Mouse (Mus musculus): ENCODE measurements at regions not wholly inside any gene's neighbourhood (a gene's known extent, or its start where the extent isn't known, plus 50 kb on each side); places are given as distances from the start of the nearest gene placed in this dataset.

DNA sequence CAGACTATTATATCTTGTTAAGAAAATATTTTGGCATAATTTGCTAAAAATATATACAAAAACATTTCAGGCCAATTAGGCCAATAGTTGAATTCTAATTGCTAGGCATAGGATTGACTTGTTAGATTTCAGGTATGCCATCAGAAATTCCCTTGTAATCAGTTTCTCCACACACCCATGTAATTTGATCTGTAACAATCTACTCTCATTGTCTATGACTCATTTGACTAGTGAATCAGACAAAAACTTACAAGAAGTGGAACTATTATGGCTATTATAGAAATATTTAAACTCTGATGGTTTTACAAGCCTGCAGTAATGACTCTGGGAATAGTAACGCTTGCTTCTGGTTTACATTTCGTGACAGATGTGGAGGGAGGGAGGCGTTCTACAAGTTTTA lies 338.9 kb upstream of the Ptbp2 start:
- DNase-seq (ENCODE audit: low read depth, low spot score), result no peak

DNA sequence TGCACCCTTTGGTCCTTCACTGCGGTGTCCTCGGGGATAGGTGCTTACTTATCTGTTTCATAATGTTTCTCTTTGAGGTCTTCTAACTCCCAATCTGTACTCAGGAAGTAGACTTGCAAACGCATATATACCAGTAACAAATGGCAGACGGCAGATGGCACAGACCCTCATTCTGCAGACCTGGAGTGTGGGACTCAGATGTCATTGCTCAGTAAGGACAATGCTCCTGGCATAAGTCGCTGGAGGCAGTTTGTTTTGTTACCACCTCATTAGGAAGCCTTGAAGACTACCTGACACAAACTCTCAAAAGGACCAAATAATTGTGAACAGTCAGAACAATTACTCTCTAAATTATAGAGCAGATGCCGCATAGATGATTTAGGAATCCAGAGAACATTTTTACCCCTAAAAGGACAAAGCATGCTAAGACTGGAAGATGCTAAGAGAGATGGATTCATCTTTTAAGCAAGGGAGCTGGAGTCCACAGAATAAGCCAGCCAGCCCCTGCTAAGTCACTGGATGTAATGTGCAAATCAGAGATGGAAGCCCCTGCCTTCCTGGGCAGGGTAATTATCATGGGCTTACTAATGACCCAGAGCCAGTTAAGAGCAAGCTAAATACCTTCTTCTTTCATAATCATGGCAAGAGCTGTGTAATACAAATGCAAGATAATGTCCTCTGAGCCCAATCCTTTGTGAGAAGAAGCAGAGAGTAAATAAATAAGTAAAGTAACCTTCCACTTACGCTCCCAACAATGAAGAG lies 299.1 kb upstream of the Ptbp2 start:
- no peak for DNase-seq (ENCODE audit: low read depth, low spot score)

DNA sequence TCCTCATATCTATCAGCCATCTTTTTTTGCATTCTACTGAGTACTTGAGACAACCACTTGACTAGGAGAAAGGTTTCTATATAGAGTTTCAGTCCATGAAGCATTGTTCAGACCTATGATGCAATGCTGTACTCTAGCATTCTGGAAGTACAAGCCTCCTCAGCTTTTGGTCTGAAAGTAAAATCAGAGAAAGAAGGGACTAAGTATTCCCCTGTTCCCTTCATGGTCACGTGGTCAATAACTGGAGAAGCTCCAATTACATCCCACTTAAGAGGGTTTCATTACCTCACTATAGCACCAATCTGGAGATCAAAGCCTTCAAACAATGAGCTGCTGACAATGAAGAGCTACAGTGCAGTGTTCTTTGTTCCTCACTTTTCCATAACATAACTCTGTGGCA lies 289.3 kb upstream of the Ptbp2 start:
- no peak for DNase-seq (ENCODE audit: low read depth, low spot score)

DNA sequence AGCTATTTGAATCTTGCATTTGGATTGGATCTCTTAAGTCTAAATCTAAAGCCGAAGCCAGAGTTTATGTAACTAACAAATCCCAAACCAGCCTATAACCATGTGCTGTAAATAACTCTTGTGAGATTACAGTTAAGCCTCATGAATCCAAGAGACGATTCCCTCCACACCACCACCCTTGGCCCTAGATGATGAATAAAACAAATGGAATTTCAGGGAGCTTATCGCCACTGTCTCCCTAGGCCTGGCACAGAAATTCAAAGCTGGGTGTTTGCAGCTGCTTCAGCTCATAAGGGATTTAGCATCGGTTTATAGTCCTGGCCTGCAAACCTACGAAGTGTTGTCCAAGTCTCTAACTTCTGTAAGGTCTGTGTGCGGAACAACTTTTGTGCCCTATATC lies 281.4 kb upstream of the Ptbp2 start:
- DNase-seq (ENCODE audit: low read depth, low spot score), result no peak

DNA sequence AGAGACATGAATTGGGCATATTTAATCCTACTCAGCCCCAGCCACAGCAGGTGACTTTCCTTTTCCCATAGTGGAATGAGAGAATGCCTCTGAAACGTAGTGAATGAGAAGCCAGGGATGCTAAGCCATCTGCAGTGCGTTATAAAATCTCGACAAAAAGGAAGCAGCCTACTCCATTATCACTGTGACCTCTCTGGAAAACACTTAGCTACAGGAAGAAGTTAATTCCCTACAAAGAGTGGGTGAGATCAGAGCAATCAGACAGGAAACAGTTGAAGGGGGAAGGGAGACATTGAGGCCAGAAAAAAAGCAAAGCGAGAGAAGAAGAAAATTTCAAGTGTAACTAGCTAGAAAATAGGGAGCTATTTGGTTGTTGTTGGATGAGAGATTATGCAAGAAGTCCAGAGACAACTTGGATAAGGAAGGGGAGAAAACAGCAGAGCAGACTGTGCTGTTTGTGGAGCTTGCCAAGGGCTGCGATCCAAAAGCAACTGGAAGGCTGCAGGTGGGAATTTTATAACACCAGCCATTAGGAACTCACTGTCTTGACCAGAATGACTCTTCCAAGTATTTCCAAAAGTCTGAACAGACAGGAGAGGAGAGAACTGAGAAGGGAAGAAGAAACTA lies 280.7 kb upstream of the Ptbp2 start:
- DNase-seq (ENCODE audit: low read depth, low spot score), result no peak

DNA sequence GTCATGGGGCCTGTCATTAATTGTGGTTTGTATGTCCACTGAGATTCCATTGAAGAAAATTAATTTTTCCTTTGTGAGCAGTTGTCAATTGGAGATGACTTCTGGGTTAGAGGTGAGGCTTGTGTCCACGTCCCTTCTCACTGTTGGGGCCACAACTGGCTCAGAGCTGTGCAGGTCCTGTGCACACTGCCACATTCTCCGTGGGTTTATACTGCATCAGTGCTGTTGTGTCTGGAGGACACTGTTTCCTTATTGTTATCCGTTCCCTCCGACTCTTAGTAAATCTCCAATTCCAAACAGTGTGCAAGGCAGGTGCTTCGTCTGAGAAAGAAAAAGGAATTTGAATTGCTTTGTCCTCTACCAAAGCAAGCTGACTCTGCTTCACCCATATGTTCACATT lies 278.0 kb upstream of the Ptbp2 start:
- no peak for DNase-seq (ENCODE audit: low read depth, low spot score)

DNA sequence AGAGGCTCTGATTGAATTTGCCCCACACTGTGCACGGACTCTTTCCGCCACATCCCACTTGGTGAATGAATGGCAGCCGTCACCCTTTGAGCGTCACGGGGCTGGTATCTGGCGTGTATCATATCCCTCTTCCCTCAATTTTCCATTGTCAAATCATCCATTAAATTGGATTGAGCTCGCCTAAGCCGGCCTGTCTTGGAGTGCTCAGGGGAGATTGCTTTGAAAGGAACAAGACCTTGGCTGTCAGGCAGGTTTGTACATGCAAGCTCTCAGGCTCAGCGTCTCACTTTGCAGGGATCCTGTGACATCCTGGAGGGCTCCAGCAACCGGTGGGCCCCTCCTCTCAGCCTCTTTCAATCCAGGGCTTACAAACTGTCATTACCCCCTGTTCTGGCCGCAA lies 275.7 kb upstream of the Ptbp2 start:
- no peak for DNase-seq (ENCODE audit: low read depth, low spot score)

DNA sequence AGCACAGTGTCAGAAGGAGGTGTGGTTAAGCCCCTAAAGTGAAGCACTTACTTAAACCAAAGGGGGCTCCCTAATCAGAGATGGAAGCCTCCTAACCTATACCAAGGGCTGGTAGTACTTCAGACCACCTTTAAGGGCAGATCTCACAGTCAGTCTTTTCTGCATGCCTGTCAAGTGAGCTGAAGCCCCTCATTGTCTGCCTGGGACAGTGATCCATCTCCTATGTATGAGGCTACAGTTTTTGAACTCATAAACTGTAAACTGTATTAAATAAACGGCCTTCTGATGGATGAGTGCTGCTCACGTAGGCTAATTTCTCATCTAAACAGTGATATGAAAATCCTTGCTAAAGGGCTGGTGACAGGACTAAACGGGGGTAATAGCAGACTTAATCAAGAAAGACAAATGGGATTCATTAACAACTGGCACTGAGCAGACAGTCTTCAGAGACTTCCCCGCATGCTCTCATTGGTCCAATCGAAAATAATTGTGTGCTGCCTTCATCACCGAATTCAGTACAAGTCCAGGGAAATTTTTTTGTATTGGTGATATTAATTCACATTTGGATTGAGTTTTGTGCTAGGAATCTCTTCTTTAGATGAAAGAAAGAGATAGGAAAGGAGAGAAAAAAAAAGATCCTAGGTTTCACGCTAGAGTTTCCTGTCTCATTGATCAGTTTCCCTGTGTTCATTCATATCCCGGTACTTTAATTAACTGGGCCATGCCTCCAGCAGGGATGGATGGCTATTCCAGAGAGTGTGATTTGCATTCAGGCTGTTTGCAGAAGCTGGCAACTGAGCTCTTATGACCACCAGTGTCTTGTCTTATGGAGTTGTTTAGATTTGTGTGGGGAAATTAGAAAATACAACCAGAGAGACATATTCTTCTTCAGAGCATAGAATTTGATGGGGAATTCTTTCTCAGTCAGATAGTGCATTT lies 271.2 kb upstream of the Ptbp2 start:
- DNase-seq (ENCODE audit: low read depth, low spot score), result no peak

DNA sequence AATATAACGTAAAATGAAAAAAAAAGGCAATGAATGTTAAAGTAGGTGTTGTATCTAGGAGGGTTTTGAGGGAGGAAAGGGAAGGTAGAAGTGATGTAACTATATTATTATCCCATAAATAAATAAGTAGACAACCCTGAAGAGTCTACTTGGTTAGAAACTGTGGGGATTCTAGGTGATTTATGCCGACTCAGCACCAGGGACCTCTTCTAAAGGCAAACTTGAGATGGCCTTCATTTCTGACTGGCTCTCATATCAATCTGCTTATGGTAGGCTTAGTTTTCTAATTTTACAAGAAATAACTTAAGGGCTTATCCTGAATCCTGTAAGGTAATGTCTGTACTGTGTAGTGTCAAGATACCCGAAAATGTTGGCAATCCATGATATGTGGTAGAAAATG lies 263.0 kb upstream of the Ptbp2 start:
- no peak for DNase-seq (ENCODE audit: low read depth, low spot score)

DNA sequence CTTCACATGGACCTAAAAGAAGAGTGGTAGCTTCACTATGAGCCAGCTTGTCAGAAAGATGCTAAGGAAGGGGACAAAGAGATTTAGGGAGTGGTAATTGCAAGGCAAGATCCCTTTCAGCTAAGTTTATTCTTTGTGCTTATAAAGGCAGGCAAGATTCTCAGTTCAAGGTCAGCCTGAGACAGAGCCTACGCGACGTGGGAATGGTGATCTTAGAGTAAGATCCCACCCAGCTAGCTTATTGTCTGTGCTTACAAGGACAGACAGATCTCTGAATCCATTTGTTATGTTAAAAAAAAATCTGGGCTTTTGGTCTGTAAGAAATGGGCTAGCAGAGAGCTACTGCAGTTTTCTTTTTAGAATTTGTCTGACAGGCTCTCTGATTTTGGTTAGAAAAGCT lies 253.3 kb upstream of the Ptbp2 start:
- DNase-seq (ENCODE audit: low read depth, low spot score), result no peak

DNA sequence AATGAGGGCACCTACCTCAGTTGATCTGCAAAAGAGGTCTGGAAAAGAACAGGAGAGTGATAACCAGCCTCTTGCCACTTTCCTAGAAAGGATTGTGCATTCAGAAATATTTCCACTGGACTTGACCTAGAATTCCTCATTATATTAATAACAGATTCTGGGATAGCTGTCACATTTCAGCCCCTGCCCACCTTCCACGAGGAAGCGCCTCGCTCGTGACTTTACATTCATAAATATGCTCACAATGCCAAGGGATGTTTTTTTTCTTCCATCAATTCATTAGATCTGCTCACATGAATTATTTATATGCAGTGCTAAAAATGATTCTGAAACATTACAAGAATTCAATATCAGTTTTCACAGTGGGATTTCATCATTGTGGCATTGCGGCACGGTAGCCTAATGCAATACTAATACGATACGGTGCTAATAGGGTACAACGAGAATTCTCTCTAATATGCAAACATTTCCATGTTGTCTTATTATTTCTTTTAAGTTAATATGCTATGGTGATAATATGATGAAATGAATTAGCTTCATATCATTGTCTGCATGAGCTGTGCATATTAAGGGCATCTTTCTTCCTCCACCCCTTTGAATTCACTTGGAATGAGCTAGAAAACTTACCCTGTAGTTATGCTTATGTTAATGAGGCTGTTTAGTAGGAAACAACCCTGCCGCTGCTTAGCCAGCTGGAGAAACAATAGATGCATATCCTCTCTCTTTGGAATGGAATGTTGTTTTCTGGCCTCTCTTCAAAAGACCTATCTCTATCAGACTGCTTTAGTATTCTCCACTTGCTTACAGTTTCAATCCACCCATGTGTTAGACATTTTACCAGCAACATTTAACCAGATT lies 235.8 kb upstream of the Ptbp2 start:
- no peak for DNase-seq (ENCODE audit: low read depth, low spot score)

DNA sequence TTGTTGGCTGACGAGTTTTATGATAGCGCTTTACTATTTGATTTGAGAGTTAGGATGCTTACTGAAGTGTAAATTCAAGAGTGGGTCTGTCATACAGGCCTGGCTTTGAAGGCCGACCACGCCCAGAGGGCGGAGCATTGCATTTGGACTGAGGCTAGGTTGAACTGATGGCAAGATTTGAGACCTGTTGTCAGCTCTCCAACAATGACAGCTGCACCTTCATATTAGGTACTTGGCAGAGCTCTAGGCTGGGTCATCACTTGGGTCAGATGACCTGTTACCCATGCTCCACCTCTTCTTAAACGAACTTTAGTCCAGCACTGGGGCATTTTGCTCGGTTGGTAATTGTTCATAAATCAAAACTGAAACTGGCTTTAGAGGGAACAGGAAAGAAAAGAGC lies 231.1 kb upstream of the Ptbp2 start:
- DNase-seq (ENCODE audit: low read depth, low spot score), result no peak

DNA sequence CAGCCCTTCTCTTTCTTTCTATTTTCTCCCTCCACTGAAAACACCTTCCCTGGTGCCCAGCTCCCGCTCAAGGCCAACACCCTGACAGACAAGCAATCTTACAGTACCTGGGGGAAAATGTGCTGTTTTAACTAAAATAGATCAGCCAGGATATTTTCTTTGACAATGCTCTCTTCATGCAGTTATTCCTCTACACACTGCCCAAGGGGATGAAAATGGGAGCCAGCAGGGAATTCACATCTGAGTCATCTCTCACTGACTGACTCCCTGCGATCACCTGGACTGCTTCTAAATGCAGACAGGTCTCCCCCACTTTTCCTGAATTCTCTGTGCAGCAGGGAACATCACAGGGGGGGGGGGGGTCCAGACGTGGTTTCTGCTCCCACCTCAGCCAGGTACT lies 227.6 kb upstream of the Ptbp2 start:
- no peak for DNase-seq (ENCODE audit: low read depth, low spot score)

DNA sequence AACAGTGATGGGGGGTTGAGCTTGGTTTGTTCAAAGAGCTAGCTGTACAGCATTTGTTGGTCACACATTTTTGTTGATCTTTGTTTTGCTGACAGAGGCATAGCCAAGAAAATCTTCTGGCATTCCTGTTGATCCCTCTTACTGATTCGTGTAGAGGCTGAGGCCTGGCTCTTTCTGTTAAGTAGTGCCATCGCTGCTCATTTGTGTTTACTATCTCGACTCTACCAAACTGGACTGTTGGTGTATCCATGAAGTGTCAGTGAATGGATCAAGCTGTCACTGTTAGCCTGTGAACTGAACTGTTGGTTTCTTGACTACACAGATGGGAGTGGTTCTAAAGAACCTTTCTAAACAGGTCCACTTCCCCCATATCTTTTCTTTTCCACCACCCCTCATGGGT lies 223.8 kb upstream of the Ptbp2 start:
- no peak for DNase-seq (ENCODE audit: low read depth, low spot score)

DNA sequence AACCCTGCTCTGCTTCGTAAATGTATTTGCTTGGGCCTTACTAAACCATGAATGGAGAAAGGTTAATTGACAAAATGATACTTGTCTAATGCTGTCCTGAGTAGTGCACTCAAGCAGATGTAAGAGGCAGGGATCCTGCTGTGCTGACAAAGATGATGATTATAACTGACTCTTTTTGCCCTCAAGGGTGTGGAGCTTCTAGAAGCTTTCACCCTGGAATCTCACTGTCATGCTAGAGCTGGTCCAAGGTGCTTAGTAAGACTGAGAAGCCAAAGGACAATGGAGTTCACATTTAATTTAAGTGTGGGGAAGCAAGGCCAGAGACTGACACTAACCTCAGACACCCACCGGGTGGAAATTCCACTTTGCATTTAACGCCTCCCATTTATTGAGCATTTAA lies 220.3 kb upstream of the Ptbp2 start:
- no peak for DNase-seq (ENCODE audit: low read depth, low spot score)

DNA sequence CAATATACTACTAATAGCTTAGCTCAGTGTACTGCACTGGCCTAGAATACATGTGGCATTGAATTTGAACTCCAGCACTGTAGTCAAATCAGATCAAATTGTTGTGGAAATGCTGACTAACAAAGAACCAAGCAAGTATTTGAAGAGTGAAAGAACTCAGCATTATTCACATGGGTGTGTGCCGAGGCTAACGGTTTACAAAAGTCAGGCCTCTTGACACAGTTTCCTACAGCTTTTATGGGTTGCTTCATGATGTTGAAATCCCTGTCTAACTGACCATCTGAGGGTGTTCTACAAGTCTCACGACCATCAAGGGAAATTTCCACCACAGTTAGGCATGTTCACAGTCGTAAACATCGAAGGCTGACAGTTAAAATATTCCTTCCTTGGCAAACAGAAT lies 216.0 kb upstream of the Ptbp2 start:
- DNase-seq (ENCODE audit: low read depth, low spot score), result no peak

DNA sequence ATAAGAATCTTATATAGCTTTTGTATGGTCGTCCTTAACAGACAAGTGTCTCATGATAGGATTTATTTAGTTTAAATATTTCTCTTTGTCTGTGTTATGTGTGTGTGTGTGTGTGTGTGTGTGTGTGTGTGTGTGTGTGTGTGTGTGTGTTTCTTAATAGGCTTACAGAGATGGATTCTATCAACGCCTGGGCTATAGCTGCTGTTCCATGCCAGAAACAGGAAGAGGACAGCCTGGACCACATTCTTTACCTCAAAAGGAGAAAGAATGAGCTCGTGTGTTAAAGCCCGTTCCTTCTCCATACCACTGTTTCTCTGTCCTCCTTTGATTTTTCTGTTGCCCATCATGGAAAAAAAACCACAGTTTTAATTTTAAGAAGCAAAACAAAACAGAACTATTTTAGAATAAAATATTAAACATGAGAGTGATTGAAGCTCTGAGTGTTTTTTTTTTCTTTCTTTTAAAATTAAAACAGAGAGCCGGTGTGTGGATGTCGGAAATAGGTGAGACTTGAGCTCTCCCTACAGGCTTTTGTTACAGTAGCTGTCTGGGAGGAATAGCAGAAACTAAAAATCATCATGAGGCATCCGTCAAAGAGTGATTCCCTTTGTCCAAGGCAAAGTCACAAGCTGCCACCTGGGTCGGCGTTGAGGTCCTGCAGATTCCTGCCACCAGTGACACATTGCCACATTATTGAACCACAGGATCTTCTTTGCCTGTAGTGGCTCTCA lies 212.2 kb upstream of the Ptbp2 start:
- DNase-seq (ENCODE audit: low read depth, low spot score), result no peak

DNA sequence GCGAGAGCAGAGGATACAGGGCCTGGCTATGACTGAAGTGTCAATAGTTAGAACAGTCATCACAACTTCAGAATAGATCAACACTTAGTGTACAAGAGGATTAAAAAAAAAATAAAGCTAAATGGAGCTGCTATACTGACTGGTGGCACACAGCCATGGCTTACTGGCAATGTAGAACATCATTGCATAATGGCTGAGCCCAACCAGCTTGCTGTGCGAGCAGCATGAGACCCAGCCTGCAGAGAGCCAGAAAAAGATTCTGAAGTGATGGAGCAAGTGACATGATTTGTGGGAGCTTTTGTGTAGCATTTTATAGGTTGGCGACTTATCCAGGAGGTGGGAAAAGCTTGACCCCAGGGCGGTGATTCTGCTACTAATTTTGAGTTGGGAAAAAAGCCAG lies 211.5 kb upstream of the Ptbp2 start:
- DNase-seq (ENCODE audit: low read depth, low spot score), result no peak

DNA sequence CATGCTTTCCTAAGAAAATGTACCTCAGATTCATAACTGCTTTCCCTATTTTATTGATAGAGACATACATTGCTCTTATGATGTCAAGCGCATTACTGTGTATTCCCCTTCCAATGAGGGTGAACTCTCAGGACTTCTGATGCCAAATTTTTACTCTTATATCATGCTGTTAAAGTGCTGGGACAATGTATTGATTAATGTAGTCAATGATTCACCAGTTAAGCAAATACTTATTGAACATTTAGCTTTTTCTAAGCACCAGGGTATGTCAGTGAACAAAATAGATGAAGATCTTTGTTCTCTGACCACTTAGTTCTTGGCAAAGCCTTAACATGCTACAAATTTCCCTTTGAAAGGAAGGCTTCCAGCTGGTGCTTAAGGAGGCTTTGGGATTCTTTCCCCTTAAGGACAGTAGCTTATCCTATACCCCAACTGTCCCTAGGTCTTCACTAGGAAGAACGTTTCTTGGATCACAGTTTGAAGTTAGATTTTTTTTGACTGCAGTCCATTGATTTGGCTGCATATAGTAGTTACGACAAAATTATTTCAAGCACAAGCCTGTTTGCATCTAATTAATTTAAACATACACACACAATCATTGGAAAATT lies 203.1 kb upstream of the Ptbp2 start:
- DNase-seq (ENCODE audit: low read depth, low spot score), result no peak

DNA sequence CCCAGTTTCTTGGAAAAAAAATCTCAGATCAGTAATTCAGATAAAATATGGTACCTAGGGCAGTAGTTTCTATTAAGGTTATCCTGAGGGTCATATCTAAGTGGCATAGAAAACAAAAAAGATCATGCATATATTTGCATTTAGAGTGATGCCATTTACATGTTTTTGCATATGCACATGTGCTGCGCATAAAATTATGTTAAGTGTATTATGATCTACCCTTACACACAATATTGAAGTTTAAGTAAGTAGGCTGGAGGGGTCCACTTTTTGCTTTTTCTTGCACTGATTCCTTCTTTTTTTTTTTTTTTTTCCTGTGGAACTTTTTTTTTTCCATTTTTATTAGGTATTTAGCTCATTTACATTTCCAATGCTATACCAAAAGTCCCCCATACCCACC lies 193.1 kb upstream of the Ptbp2 start:
- DNase-seq (ENCODE audit: low read depth, low spot score), result no peak

DNA sequence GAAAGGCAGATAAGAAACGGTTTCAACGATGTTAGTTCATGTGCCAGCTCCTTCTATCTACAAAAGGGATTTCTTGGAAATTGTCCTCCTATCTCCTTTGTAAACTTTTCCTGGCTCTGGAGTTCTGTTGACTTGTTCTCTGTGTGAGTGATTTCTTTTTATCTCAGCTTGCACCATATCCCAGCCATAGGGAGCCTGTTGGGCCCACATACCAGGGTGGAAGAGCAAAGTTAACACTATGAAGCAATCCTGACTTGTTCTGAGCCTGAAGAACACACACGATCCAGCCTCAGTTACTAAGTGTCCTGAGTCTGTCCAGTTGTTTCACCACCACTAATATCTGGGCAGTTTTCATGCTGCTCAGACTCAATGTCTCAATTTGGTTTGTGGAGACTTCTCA lies 192.1 kb upstream of the Ptbp2 start:
- DNase-seq (ENCODE audit: low read depth, low spot score), result no peak

Measured in A20 (cell line).